Mouse (Mus musculus): ENCODE data around the gene Lrrc4. TPM values are rescaled to one million over a fixed set of nuclear protein-coding genes. Genes with fewer than 3 reads are reported as not detected.
A peak's percentile ranks its signal among the peaks of the same experiment; 100 is the strongest.

Lrrc4 gene
- polyA plus RNA-seq, 1 experiment from 2014 or later: 4.7 TPM

- H3K9me3 ChIP-seq (ENCODE audit: control insufficient read depth, low read length): no peaks in the 10 kb centered on the region
- H3K27ac ChIP-seq (ENCODE audit: low read depth, low read length): peak overlapping the region; percentile 25; the same call in 1 of the 2 replicates
- WGBS: 60% methylated on average over 2 of the region's 2 CpGs
- no peaks in the 10 kb centered on the region for H3K27me3 ChIP-seq (ENCODE audit: control insufficient read depth, insufficient read depth, low read length)
- no peak for DNase-seq (ENCODE audit: low spot score)
- H3K4me3 ChIP-seq (ENCODE audit: low read depth, low read length): no peak overlapping the region
- H3K4me1 ChIP-seq (replicated peaks; ENCODE audit: control insufficient read depth, insufficient read depth, low read length): no peaks in the 10 kb centered on the region
- no peak overlapping the region for H3K4me2 ChIP-seq (replicated peaks; ENCODE audit: low read depth, low read length)
- ATAC-seq (ENCODE audit: low FRiP score): no peak
- H3K9ac ChIP-seq (ENCODE audit: low read depth, low read length): no peak overlapping the region
- H3K36me3 ChIP-seq (ENCODE audit: control insufficient read depth, insufficient read depth, low read length): no peaks in the 10 kb centered on the region
Measured at GRCm38 (mm10) chr6:28633120-28633519, 198.4 kb downstream of the Lrrc4 start.

- no peaks in the 10 kb centered on the region for H3K27me3 ChIP-seq (ENCODE audit: control insufficient read depth, insufficient read depth, low read length)
- no peak for ATAC-seq (ENCODE audit: low FRiP score)
- no peaks in the 10 kb centered on the region for H3K4me1 ChIP-seq (replicated peaks; ENCODE audit: control insufficient read depth, insufficient read depth, low read length)
Measured at GRCm38 (mm10) chr6:28630926-28631325, 200.6 kb downstream of the Lrrc4 start.

GRCm38 (mm10) chr6:28629866-28630265, 201.7 kb downstream of the Lrrc4 start:
- H3K27ac ChIP-seq (ENCODE audit: low read depth, low read length): no peak overlapping the region
- ATAC-seq (ENCODE audit: low FRiP score): no peak
- no peak overlapping the region for H3K9ac ChIP-seq (ENCODE audit: low read depth, low read length)
- H3K4me3 ChIP-seq (ENCODE audit: low read depth, low read length): no peak overlapping the region
- H3K4me1 ChIP-seq (replicated peaks; ENCODE audit: control insufficient read depth, insufficient read depth, low read length): no peaks in the 10 kb centered on the region
- no peak for DNase-seq (ENCODE audit: low spot score)
- no peak overlapping the region for H3K4me2 ChIP-seq (replicated peaks; ENCODE audit: low read depth, low read length)
- no peaks in the 10 kb centered on the region for H3K9me3 ChIP-seq (ENCODE audit: control insufficient read depth, low read length)
- WGBS: 56% methylated on average over 2 of the region's 2 CpGs
- H3K27me3 ChIP-seq (ENCODE audit: control insufficient read depth, insufficient read depth, low read length): no peaks in the 10 kb centered on the region
- no peaks in the 10 kb centered on the region for H3K36me3 ChIP-seq (ENCODE audit: control insufficient read depth, insufficient read depth, low read length)

More at GRCm38 (mm10) chr6:28630926-28631325, 200.6 kb downstream of the Lrrc4 start:
- Histone ChIP-seq H3K4me3 (ENCODE audit: low read depth, low read length) (no peak overlapping the region), H3K4me2 (replicated peaks; ENCODE audit: low read depth, low read length) (no peak overlapping the region), H3K9ac (ENCODE audit: low read depth, low read length) (no peak overlapping the region), H3K9me3 (ENCODE audit: control insufficient read depth, low read length) (no peaks in the 10 kb centered on the region), H3K36me3 (ENCODE audit: control insufficient read depth, insufficient read depth, low read length) (no peaks in the 10 kb centered on the region), H3K27ac (ENCODE audit: low read depth, low read length) (no peak overlapping the region)
- DNase-seq (ENCODE audit: low spot score): no peak
- 90% methylated on average over 2 of the region's 2 CpGs for WGBS

- Histone ChIP-seq H3K4me3 (ENCODE audit: low read depth, low read length) (no peak overlapping the region), H3K4me1 (replicated peaks; ENCODE audit: control insufficient read depth, insufficient read depth, low read length) (no peaks in the 10 kb centered on the region), H3K9me3 (ENCODE audit: control insufficient read depth, low read length) (no peaks in the 10 kb centered on the region), H3K36me3 (ENCODE audit: control insufficient read depth, insufficient read depth, low read length) (no peaks in the 10 kb centered on the region), H3K4me2 (replicated peaks; ENCODE audit: low read depth, low read length) (no peak overlapping the region), H3K27ac (ENCODE audit: low read depth, low read length) (no peak overlapping the region), H3K9ac (ENCODE audit: low read depth, low read length) (no peak overlapping the region), H3K27me3 (ENCODE audit: control insufficient read depth, insufficient read depth, low read length) (no peaks in the 10 kb centered on the region)
- ATAC-seq (ENCODE audit: low FRiP score) (peak; percentile 82), DNase-seq (ENCODE audit: low spot score) (peak; percentile 32)
- 44% methylated on average over 1 of the region's 1 CpGs for WGBS
Measured at GRCm38 (mm10) chr6:28628408-28628807, 203.1 kb downstream of the Lrrc4 start.

- no peak overlapping the region for H3K9ac ChIP-seq (ENCODE audit: low read depth, low read length)
- H3K27ac ChIP-seq (ENCODE audit: low read depth, low read length): no peak overlapping the region
- 87% methylated on average over 3 of the region's 3 CpGs for WGBS
- H3K4me2 ChIP-seq (replicated peaks; ENCODE audit: low read depth, low read length): no peak overlapping the region
- no peaks in the 10 kb centered on the region for H3K27me3 ChIP-seq (ENCODE audit: control insufficient read depth, insufficient read depth, low read length)
- ATAC-seq (ENCODE audit: low FRiP score): no peak
- H3K4me1 ChIP-seq (replicated peaks; ENCODE audit: control insufficient read depth, insufficient read depth, low read length): peaks cover 3% of the 10 kb centered on the region; the same call in 1 of the 2 replicates
- H3K9me3 ChIP-seq (ENCODE audit: control insufficient read depth, low read length): no peaks in the 10 kb centered on the region
- no peaks in the 10 kb centered on the region for H3K36me3 ChIP-seq (ENCODE audit: control insufficient read depth, insufficient read depth, low read length)
- DNase-seq (ENCODE audit: low spot score): no peak
- H3K4me3 ChIP-seq (ENCODE audit: low read depth, low read length): no peak overlapping the region
Measured at GRCm38 (mm10) chr6:28622963-28623362, 208.6 kb downstream of the Lrrc4 start.

- H3K4me1 ChIP-seq (replicated peaks; ENCODE audit: control insufficient read depth, insufficient read depth, low read length): peaks cover 3% of the 10 kb centered on the region; the same call in 1 of the 2 replicates
- no peaks in the 10 kb centered on the region for H3K36me3 ChIP-seq (ENCODE audit: control insufficient read depth, insufficient read depth, low read length)
- ATAC-seq (ENCODE audit: low FRiP score) (no peak), DNase-seq (ENCODE audit: low spot score) (no peak)
- 87% methylated on average over 6 of the region's 6 CpGs for WGBS
- H3K4me3 ChIP-seq (ENCODE audit: low read depth, low read length): no peak overlapping the region
- no peak overlapping the region for H3K9ac ChIP-seq (ENCODE audit: low read depth, low read length)
- H3K27me3 ChIP-seq (ENCODE audit: control insufficient read depth, insufficient read depth, low read length): no peaks in the 10 kb centered on the region
- no peaks in the 10 kb centered on the region for H3K9me3 ChIP-seq (ENCODE audit: control insufficient read depth, low read length)
- no peak overlapping the region for H3K27ac ChIP-seq (ENCODE audit: low read depth, low read length)
- H3K4me2 ChIP-seq (replicated peaks; ENCODE audit: low read depth, low read length): no peak overlapping the region
Measured at GRCm38 (mm10) chr6:28622522-28622921, 209.0 kb downstream of the Lrrc4 start.

- Histone ChIP-seq H3K27me3 (ENCODE audit: control insufficient read depth, insufficient read depth, low read length) (no peaks in the 10 kb centered on the region), H3K9me3 (ENCODE audit: control insufficient read depth, low read length) (no peaks in the 10 kb centered on the region), H3K4me3 (ENCODE audit: low read depth, low read length) (no peak overlapping the region), H3K36me3 (ENCODE audit: control insufficient read depth, insufficient read depth, low read length) (no peaks in the 10 kb centered on the region), H3K4me1 (replicated peaks; ENCODE audit: control insufficient read depth, insufficient read depth, low read length) (peaks cover 3% of the 10 kb centered on the region; the same call in 1 of the 2 replicates), H3K9ac (ENCODE audit: low read depth, low read length) (no peak overlapping the region), H3K27ac (ENCODE audit: low read depth, low read length) (no peak overlapping the region), H3K4me2 (replicated peaks; ENCODE audit: low read depth, low read length) (no peak overlapping the region)
- no peak for DNase-seq (ENCODE audit: low spot score)
- WGBS: 92% methylated on average over 5 of the region's 5 CpGs
- ATAC-seq (ENCODE audit: low FRiP score): no peak
Measured at GRCm38 (mm10) chr6:28621961-28622360, 209.6 kb downstream of the Lrrc4 start.

- Histone ChIP-seq H3K36me3 (ENCODE audit: control insufficient read depth, insufficient read depth, low read length) (no peaks in the 10 kb centered on the region), H3K4me3 (ENCODE audit: low read depth, low read length) (no peak overlapping the region), H3K4me2 (replicated peaks; ENCODE audit: low read depth, low read length) (no peak overlapping the region), H3K4me1 (replicated peaks; ENCODE audit: control insufficient read depth, insufficient read depth, low read length) (peaks cover 3% of the 10 kb centered on the region; the same call in 1 of the 2 replicates), H3K9me3 (ENCODE audit: control insufficient read depth, low read length) (no peaks in the 10 kb centered on the region), H3K27ac (ENCODE audit: low read depth, low read length) (no peak overlapping the region), H3K9ac (ENCODE audit: low read depth, low read length) (no peak overlapping the region), H3K27me3 (ENCODE audit: control insufficient read depth, insufficient read depth, low read length) (no peaks in the 10 kb centered on the region)
- ATAC-seq (ENCODE audit: low FRiP score) (no peak), DNase-seq (ENCODE audit: low spot score) (no peak)
- 89% methylated on average over 4 of the region's 4 CpGs for WGBS
Measured at GRCm38 (mm10) chr6:28621431-28621830, 210.1 kb downstream of the Lrrc4 start.

GRCm38 (mm10) chr6:28618751-28619153, 212.8 kb downstream of the Lrrc4 start:
- Histone ChIP-seq H3K4me3 (ENCODE audit: low read depth, low read length) (no peak overlapping the region), H3K9ac (ENCODE audit: low read depth, low read length) (no peak overlapping the region), H3K36me3 (ENCODE audit: control insufficient read depth, insufficient read depth, low read length) (no peaks in the 10 kb centered on the region), H3K9me3 (ENCODE audit: control insufficient read depth, low read length) (no peaks in the 10 kb centered on the region), H3K27ac (ENCODE audit: low read depth, low read length) (no peak overlapping the region), H3K4me2 (replicated peaks; ENCODE audit: low read depth, low read length) (no peak overlapping the region), H3K4me1 (replicated peaks; ENCODE audit: control insufficient read depth, insufficient read depth, low read length) (peaks cover 3% of the 10 kb centered on the region; the same call in 1 of the 2 replicates), H3K27me3 (ENCODE audit: control insufficient read depth, insufficient read depth, low read length) (no peaks in the 10 kb centered on the region)
- DNase-seq (ENCODE audit: low spot score) (peak; percentile 39), ATAC-seq (ENCODE audit: low FRiP score) (peak; percentile 49; the same call in 1 of the 2 replicates)
- WGBS: 59% methylated on average over 7 of the region's 7 CpGs

Measured in hindbrain, embryonic 11.5 days (tissue).